Mouse (Mus musculus): ENCODE data around the gene Pan3. TPM values are rescaled to one million over a fixed set of nuclear protein-coding genes. Genes with fewer than 3 reads are reported as not detected.

Pan3 gene
- polyA plus RNA-seq, 1 experiment from 2014 or later = 71.6 TPM

DNA sequence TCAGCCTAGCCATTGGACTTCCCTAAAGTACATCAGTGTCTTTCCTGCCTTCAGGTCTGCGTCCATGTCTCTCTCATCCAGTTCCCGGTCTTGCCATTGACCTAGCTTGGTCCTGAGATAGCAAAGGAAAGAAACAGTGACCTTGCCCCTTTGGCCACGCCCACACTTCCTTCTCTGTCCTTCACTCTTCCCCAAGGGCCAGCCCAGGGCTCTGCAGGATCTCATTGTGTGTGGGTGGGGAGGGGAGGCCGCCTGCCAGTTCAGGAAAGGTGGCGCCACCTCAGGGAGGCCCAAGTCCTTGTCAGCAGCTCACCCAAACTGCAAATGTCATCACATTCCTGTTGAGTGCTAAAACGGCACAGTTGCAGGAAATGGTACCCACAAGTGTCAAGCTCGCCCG lies 144.6 kb downstream of the Pan3 start:
- H3K4me1 ChIP-seq (replicated peaks; ENCODE audit: control insufficient read depth, insufficient read depth, low read length) = no peaks in the 10 kb centered on the region
- H3K9me3 ChIP-seq (ENCODE audit: control insufficient read depth, low read length) = no peaks in the 10 kb centered on the region
- no peaks in the 10 kb centered on the region for H3K27me3 ChIP-seq (ENCODE audit: control insufficient read depth, insufficient read depth, low read depth, low read length)
- no peak overlapping the region for H3K4me3 ChIP-seq (ENCODE audit: low read length)
- H3K4me2 ChIP-seq (ENCODE audit: low read depth, low read length) = no peak overlapping the region
- H3K27ac ChIP-seq (ENCODE audit: low read length) = no peak overlapping the region
- 42% methylated on average over 8 of the region's 8 CpGs for WGBS
- 0 out of 2 replicates have a peak, but pooled peaks have one; percentile 23 for ATAC-seq (ENCODE audit: low read depth)
- no peaks in the 10 kb centered on the region for H3K36me3 ChIP-seq (ENCODE audit: control insufficient read depth, insufficient read depth, low read length)
- no peak overlapping the region for H3K9ac ChIP-seq (ENCODE audit: low read length)

DNA sequence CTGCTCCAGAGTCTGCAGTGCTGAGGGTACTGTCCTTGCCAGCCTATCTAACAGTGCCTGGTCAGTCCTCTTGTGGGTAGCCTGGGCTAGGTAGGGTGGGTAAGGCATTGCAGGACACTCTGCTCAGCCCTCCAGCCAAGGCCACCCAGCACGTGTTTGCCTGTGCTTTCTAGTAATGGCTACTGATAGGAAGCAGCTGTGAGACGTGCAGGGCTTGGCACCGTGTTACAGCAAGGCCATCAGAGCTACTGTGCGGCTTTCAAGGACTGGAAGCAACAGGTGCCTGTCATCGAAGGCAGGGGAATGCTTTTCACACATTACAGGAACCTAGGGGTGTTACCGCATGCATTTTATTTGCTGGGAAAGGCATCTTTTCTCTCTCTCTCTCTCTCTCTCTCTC lies 147.0 kb downstream of the Pan3 start:
- H3K4me2 ChIP-seq (ENCODE audit: low read depth, low read length) = no peak overlapping the region
- H3K4me3 ChIP-seq (ENCODE audit: low read length) = no peak overlapping the region
- no peaks in the 10 kb centered on the region for H3K4me1 ChIP-seq (replicated peaks; ENCODE audit: control insufficient read depth, insufficient read depth, low read length)
- no peak for ATAC-seq (ENCODE audit: low read depth)
- no peaks in the 10 kb centered on the region for H3K9me3 ChIP-seq (ENCODE audit: control insufficient read depth, low read length)
- no peaks in the 10 kb centered on the region for H3K36me3 ChIP-seq (ENCODE audit: control insufficient read depth, insufficient read depth, low read length)
- no peak overlapping the region for H3K9ac ChIP-seq (ENCODE audit: low read length)
- no peak overlapping the region for H3K27ac ChIP-seq (ENCODE audit: low read length)
- H3K27me3 ChIP-seq (ENCODE audit: control insufficient read depth, insufficient read depth, low read depth, low read length) = no peaks in the 10 kb centered on the region
- 53% methylated on average over 6 of the region's 6 CpGs for WGBS

DNA sequence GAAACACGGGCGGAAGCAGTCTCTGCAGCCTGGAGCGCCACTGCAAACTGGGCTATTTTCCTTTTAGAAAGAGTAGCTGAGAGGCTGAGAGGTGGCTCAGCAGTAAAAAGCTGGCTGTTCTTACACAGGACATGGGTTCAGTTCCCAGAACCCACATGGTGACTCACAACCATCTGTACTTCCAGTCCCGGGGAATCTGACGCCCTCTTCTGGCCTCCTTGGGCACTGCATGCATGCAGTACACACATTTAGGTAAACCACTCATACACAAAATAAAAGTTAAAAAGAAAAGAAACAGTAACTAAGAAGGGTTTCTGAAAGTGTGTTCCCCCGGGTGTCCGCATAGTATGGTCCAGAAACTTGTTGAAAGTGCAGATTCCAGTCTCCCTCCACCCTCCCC lies 149.2 kb downstream of the Pan3 start:
- H3K27ac ChIP-seq (ENCODE audit: low read length) = no peak overlapping the region
- H3K4me3 ChIP-seq (ENCODE audit: low read length) = no peak overlapping the region
- WGBS = 89% methylated on average over 7 of the region's 7 CpGs
- H3K9me3 ChIP-seq (ENCODE audit: control insufficient read depth, low read length) = no peaks in the 10 kb centered on the region
- no peak overlapping the region for H3K9ac ChIP-seq (ENCODE audit: low read length)
- ATAC-seq (ENCODE audit: low read depth) = no peak
- no peak overlapping the region for H3K4me2 ChIP-seq (ENCODE audit: low read depth, low read length)
- peaks cover 2% of the 10 kb centered on the region for H3K4me1 ChIP-seq (replicated peaks; ENCODE audit: control insufficient read depth, insufficient read depth, low read length)
- H3K36me3 ChIP-seq (ENCODE audit: control insufficient read depth, insufficient read depth, low read length) = no peaks in the 10 kb centered on the region
- H3K27me3 ChIP-seq (ENCODE audit: control insufficient read depth, insufficient read depth, low read depth, low read length) = no peaks in the 10 kb centered on the region

DNA sequence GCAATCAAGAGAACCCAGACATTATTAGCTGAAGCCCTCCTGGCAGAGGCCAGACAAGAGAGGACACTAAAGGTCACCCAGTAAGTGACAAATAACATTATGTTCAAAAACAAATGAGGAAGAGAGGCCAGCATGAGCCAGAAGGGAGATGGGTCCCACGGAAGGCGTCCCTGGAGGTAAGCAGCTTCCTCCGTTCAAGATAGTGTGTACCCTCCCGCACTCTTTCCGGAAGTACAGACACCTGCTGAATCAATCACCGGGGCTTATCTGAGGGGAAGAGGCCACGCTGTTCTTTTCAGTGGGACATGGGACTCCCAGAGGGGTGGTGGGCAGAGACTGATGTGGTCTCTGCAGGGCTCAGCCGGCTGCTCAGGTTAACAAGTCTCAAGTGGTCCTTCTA lies 149.7 kb downstream of the Pan3 start:
- ATAC-seq (ENCODE audit: low read depth) = no peak
- 65% methylated on average over 8 of the region's 8 CpGs for WGBS
- Histone ChIP-seq H3K9me3 (ENCODE audit: control insufficient read depth, low read length) (no peaks in the 10 kb centered on the region), H3K4me2 (ENCODE audit: low read depth, low read length) (no peak overlapping the region), H3K4me3 (ENCODE audit: low read length) (no peak overlapping the region), H3K36me3 (ENCODE audit: control insufficient read depth, insufficient read depth, low read length) (no peaks in the 10 kb centered on the region), H3K9ac (ENCODE audit: low read length) (no peak overlapping the region), H3K27ac (ENCODE audit: low read length) (no peak overlapping the region), H3K4me1 (replicated peaks; ENCODE audit: control insufficient read depth, insufficient read depth, low read length) (peaks cover 2% of the 10 kb centered on the region), H3K27me3 (ENCODE audit: control insufficient read depth, insufficient read depth, low read depth, low read length) (no peaks in the 10 kb centered on the region)

DNA sequence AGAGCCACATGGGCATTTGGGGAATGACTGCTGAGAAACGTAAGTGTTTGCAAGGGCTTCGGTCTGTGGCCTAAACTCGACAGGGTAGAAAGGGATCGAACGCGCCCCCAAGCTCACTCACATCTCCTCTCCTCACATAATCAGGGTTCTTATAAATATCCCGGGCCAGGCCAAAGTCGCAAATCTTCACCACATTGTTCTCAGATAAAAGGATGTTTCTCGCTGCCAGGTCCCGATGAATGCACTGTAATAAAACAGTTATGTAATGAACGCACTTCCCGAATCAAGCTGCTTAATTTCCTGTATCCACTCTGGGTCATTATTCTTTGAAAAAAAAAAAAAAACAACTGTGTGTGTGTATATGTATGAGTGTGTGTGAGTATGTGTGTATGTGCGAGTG lies 150.2 kb downstream of the Pan3 start:
- no peak overlapping the region for H3K9ac ChIP-seq (ENCODE audit: low read length)
- WGBS = 65% methylated on average over 13 of the region's 13 CpGs
- no peak for ATAC-seq (ENCODE audit: low read depth)

DNA sequence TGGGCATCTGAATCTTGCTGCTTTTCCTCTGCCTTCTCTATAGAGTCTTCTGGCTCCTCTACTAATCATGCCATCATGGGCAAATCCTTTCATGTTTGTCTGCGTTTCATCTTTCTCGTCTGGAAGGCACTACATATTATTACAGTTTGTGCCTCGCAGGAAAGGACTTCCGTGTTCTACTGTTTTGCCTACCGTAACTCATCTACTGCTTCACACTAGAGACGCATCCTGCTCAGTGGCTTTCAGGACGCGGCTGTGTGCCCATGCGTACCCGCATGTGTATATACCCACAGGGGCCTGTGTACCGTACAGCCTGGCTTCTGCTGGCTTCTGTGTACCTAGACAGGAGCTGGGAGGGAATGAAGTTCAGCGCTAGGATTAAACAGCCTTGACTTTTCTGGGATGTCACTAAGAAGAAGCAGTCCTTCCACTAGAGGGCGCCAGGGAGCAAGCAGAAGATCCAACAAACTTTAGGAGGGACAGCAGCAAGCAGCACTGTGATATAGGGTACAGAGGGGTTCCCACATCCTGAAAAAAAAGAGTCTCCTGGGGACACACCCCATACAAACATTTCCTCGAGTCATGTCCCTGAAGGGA lies 153.8 kb downstream of the Pan3 start:
- Histone ChIP-seq H3K9me3 (ENCODE audit: control insufficient read depth, low read length) (no peaks in the 10 kb centered on the region), H3K4me2 (ENCODE audit: low read depth, low read length) (0 out of 2 replicates have a peak overlapping the region, but pooled peaks have one; percentile 18), H3K4me1 (replicated peaks; ENCODE audit: control insufficient read depth, insufficient read depth, low read length) (peaks cover 2% of the 10 kb centered on the region), H3K4me3 (ENCODE audit: low read length) (no peak overlapping the region), H3K27me3 (ENCODE audit: control insufficient read depth, insufficient read depth, low read depth, low read length) (no peaks in the 10 kb centered on the region), H3K36me3 (ENCODE audit: control insufficient read depth, insufficient read depth, low read length) (no peaks in the 10 kb centered on the region), H3K27ac (ENCODE audit: low read length) (no peak overlapping the region), H3K9ac (ENCODE audit: low read length) (no peak overlapping the region)
- 34% methylated on average over 14 of the region's 14 CpGs for WGBS
- peak; percentile 62 for ATAC-seq (ENCODE audit: low read depth)

More for the DNA sequence above, 150.2 kb downstream of the Pan3 start:
- H3K27ac ChIP-seq (ENCODE audit: low read length) = no peak overlapping the region
- H3K4me3 ChIP-seq (ENCODE audit: low read length) = no peak overlapping the region
- H3K4me1 ChIP-seq (replicated peaks; ENCODE audit: control insufficient read depth, insufficient read depth, low read length) = peaks cover 2% of the 10 kb centered on the region
- no peaks in the 10 kb centered on the region for H3K9me3 ChIP-seq (ENCODE audit: control insufficient read depth, low read length)
- H3K36me3 ChIP-seq (ENCODE audit: control insufficient read depth, insufficient read depth, low read length) = no peaks in the 10 kb centered on the region
- H3K27me3 ChIP-seq (ENCODE audit: control insufficient read depth, insufficient read depth, low read depth, low read length) = no peaks in the 10 kb centered on the region
- no peak overlapping the region for H3K4me2 ChIP-seq (ENCODE audit: low read depth, low read length)

DNA sequence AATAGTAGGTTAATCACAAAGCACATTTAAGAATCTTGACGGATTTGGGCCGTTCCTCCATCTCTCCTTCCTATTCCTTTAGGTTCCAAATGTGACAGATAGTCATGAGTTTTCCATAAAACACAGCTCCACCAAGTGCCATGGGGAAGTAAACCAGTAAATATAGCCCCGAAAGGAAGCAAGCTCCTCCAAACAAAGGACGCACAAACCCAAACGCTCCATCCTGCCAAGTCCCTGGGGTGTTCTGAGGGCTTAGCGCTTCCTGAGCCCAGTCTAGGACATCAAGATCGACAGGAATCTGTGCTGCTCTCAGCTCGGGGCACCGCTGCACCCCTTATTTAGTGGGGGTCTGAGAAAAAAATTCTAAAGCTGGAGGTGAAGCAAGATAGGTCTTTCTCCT lies 154.7 kb downstream of the Pan3 start:
- Histone ChIP-seq H3K36me3 (ENCODE audit: control insufficient read depth, insufficient read depth, low read length) (no peaks in the 10 kb centered on the region), H3K27ac (ENCODE audit: low read length) (peak overlapping the region; percentile 62; the same call in 1 of the 2 replicates), H3K4me3 (ENCODE audit: low read length) (no peak overlapping the region), H3K27me3 (ENCODE audit: control insufficient read depth, insufficient read depth, low read depth, low read length) (no peaks in the 10 kb centered on the region), H3K4me1 (replicated peaks; ENCODE audit: control insufficient read depth, insufficient read depth, low read length) (peaks cover 2% of the 10 kb centered on the region), H3K9ac (ENCODE audit: low read length) (no peak overlapping the region), H3K4me2 (ENCODE audit: low read depth, low read length) (peak overlapping the region; percentile 20; the same call in 1 of the 2 replicates), H3K9me3 (ENCODE audit: control insufficient read depth, low read length) (no peaks in the 10 kb centered on the region)
- ATAC-seq (ENCODE audit: low read depth) = peak; percentile 63; the same call in 1 of the 2 replicates
- WGBS = 64% methylated on average over 9 of the region's 9 CpGs

DNA sequence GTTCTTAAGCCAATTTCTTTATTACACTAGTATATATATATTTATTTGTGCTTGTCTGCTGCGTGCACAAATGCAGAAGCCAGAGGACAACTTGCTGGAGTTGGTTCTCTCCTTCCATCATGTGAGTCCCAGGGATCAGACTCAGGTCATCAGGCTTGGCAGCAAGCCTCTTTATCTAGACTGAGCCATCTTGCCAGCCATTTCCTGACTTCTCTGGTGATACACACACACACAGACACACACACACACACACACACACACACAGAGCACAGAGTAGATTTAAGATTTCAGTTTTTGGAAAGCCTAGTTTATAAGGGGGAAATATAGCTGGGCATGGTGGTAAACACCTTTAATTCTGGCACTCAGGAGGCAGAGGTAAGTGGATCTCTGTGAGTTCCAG lies 155.1 kb downstream of the Pan3 start:
- H3K27ac ChIP-seq (ENCODE audit: low read length) = peak overlapping the region; percentile 62; the same call in 1 of the 2 replicates

DNA sequence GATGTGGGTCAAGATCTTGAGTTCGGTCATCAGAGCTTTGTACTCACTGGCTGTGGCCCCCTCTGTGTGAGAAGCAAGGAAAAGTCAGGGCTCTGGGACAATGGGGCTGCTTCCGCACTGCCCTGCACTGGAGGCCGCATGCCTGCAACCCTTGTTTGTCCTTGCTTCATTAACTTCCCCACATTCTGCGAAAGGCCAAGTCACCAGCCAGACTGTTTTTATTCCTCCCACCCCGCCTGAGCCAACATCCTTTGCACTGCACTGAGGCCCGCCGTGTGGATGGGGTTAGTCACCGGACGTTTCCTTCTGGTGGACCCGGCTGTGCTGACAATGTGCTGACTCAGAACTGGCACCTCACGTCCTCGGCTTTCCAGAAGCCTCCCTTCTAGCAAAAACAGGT lies 159.9 kb downstream of the Pan3 start:
- Histone ChIP-seq H3K9me3 (ENCODE audit: control insufficient read depth, low read length) (no peaks in the 10 kb centered on the region), H3K27me3 (ENCODE audit: control insufficient read depth, insufficient read depth, low read depth, low read length) (no peaks in the 10 kb centered on the region), H3K36me3 (ENCODE audit: control insufficient read depth, insufficient read depth, low read length) (no peaks in the 10 kb centered on the region), H3K9ac (ENCODE audit: low read length) (no peak overlapping the region), H3K4me3 (ENCODE audit: low read length) (no peak overlapping the region), H3K27ac (ENCODE audit: low read length) (peak overlapping the region; percentile 64), H3K4me1 (replicated peaks; ENCODE audit: control insufficient read depth, insufficient read depth, low read length) (no peaks in the 10 kb centered on the region), H3K4me2 (ENCODE audit: low read depth, low read length) (no peak overlapping the region)
- peak; percentile 88 for ATAC-seq (ENCODE audit: low read depth)
- WGBS = 39% methylated on average over 12 of the region's 12 CpGs

More for the DNA sequence above, 155.1 kb downstream of the Pan3 start:
- Histone ChIP-seq H3K36me3 (ENCODE audit: control insufficient read depth, insufficient read depth, low read length) (no peaks in the 10 kb centered on the region), H3K4me1 (replicated peaks; ENCODE audit: control insufficient read depth, insufficient read depth, low read length) (peaks cover 2% of the 10 kb centered on the region), H3K4me2 (ENCODE audit: low read depth, low read length) (no peak overlapping the region), H3K9me3 (ENCODE audit: control insufficient read depth, low read length) (no peaks in the 10 kb centered on the region), H3K9ac (ENCODE audit: low read length) (no peak overlapping the region), H3K27me3 (ENCODE audit: control insufficient read depth, insufficient read depth, low read depth, low read length) (no peaks in the 10 kb centered on the region), H3K4me3 (ENCODE audit: low read length) (no peak overlapping the region)
- ATAC-seq (ENCODE audit: low read depth) = 0 out of 2 replicates have a peak, but pooled peaks have one; percentile 34
- WGBS = 79% methylated on average over 1 of the region's 1 CpGs
